Mouse (Mus musculus): ENCODE measurements at regions not wholly inside any gene's neighbourhood (a gene's known extent, or its start where the extent isn't known, plus 50 kb on each side); places are given as distances from the start of the nearest gene placed in this dataset.

DNA sequence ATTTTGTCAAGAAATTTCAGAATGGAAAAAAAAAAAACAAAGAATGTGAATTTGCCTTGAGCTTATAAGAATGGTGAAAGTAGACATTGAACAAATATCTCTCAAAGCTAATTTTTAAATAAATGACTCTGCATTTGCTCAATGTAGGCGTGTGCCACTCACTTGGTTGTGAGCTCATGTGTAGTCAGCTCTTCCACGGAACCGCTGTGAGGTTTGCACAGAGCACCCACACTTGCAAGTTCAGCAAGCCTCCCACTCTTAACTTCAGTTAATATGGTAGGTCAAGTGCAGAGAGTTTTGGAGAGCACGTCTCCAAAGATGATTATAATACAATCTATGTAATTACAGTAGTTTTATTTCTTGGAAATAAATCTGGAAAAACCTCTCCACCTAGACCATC lies 479.9 kb upstream of the Mef2c start:
- DNase-seq (ENCODE audit: extremely low read depth, low read depth) = no peak

DNA sequence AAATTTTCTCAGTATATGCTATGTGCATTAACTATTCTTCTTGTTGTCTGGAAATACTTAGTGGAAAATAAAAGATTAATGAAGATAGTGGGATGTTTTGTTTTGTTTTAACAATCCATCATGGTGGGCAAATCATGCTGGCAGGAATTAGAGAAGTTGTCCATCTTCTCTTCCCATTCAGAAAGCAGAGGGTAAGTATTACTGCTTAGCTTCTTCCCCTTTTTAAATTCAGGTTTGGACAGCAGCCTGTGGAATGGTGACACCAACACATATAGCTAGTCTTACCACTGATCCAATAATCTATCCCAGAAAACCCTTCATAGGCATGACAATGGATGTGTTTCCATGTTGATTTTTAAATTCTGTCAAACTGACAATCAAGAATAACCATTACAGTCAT lies 467.9 kb upstream of the Mef2c start:
- no peak for DNase-seq (ENCODE audit: extremely low read depth, low read depth)

- peak; percentile 81 for DNase-seq (ENCODE audit: extremely low read depth, low read depth)
Observed at GRCm38 (mm10) chr13:83041506-83041905, 462.3 kb upstream of the Mef2c start.

DNA sequence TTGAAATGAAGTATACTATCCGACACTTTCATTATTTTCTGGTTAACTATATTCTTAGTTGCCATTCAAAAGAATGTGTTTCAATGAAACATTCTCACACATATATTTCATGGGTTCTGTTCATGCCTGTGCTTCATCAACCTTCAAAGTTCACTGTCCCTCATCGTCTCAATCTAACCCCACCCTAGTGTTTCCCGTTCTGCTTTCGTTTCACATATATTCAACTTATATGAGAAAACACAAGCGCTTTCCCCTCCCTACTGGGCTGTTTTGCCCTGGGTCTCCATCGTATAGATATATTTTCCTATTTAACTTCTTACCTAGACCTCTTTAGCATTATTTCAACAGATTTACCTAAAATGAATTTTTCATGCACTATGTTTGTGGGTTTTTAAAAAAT lies 458.3 kb upstream of the Mef2c start:
- DNase-seq (ENCODE audit: extremely low read depth, low read depth) = no peak

DNA sequence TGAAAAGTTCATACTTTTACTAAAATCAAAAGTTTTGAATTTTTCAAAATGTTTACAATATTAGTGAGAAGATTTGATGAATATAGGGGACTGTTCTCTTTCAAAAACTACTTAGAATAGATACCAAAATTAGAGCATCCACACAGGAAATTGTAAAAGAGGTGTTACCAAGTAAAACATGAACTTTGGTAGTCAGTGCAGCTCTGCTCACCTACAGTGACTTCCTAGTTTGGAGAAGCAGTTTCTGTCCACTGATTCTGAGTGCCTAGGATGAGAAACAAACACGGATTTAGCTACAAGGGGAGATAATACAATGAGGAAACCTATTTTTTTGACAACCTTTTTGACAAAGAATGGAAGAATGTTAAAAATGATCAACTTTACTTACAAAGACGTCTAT lies 457.9 kb upstream of the Mef2c start:
- DNase-seq (ENCODE audit: extremely low read depth, low read depth) = no peak

- no peak for DNase-seq (ENCODE audit: extremely low read depth, low read depth)
Observed at GRCm38 (mm10) chr13:83046571-83047123, 457.2 kb upstream of the Mef2c start.

DNA sequence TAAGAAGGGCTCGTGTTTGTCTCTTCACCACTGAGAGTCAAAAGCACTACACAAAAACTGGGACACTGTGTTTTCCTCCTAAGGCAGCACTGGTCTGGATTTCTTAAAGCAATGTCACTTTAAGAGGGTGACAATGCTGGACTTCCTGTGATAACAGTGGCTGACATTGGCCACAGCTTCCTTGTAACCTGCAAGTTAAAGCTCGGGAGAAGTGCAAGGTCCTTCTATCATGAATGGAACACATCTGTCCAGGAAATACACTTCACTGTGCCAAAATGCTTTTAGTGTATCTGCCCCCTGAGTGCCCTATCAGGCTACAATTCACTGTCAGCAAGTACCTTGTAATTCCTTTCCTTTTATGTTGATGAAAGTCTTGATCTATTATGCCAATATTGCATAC lies 448.0 kb upstream of the Mef2c start:
- DNase-seq (ENCODE audit: extremely low read depth, low read depth) = no peak

GRCm38 (mm10) chr13:83056415-83056814 lies 447.4 kb upstream of the Mef2c start:
- DNase-seq (ENCODE audit: extremely low read depth, low read depth) = no peak

DNA sequence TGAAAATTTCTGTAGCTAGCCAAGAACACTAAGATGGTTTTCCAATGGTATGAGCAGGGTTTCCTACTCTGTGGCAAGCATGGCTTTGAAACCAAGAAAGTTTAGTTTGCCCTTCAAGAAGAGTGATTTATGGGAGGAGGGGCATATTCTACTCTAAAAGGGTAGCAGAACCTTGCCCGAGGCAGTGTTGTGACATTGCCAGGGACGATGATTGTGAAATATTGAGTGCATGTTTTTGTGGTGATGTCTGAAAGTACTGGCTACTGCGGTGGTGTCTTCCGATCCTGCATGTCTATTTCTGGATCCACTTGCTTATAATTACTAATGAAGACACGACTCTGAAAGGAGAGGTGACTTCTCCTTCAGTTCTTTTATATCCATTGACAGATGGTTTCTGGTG lies 439.1 kb upstream of the Mef2c start:
- no peak for DNase-seq (ENCODE audit: extremely low read depth, low read depth)

DNA sequence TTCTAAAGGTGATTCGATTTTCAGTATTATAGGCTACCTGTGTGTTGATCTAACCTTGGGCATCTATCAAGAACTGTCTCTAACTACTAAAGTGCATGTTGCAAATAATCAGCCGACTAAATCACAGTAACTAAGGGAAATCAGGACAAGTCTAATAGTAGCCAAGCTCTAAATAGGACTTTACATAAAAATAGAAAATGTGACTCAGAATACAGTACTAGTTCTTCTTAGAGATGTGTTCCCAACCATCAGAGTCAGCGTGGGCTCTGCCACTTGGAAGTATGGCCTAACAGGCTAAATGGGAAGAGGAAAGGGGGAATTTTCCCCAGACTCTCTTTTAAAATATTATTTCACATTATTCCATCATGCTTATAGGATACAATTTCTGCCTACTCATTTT lies 438.6 kb upstream of the Mef2c start:
- no peak for DNase-seq (ENCODE audit: extremely low read depth, low read depth)

DNA sequence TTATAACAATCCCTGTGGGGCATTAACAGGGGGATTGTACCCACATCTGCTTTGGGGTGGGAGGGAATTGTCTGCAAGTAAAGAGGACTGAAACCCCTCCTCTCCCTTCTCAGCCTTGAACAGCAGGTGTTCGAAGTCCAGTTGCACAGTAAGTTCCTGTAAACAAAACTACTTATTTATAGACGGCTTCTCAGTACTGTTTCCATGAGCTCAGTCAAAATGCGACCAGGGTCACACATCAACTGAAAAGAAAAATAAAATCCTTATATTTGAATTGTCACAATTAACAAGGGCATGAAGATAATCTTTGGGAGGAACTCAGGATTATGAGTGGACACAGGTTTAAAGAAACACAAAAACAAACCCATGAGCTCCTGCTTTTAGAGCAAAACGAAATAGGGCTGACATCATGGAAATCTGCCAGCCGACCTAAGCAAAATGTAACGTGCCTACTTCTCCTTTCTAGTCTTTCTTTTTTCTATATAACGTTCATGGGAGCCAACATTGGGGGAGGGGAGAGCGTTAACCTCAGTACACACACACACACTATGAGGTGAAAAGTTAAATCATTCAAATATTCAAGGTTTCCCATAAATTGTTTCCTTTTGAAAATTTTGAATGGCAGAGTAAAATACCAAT lies 437.6 kb upstream of the Mef2c start:
- DNase-seq (ENCODE audit: extremely low read depth, low read depth) = no peak

DNA sequence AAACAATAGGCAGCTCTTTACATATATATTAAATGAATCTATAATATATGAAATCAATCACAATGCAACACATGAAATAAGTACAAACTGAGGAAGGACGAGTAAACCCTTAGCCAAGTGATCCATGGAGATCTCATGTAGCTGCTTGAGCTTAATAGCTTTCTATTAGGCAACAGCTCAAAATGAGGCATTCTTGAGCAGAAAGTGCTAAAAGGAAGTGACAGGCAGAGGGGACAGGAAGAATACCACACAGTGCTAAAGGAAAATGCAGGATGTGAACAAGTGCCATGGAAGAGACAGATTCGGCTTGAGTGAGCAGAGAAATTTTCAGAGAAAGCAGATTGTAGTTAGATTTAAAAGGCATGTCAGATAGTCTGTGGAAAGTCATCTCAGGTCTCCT lies 436.3 kb upstream of the Mef2c start:
- no peak for DNase-seq (ENCODE audit: extremely low read depth, low read depth)

- DNase-seq (ENCODE audit: extremely low read depth, low read depth) = no peak
Observed at GRCm38 (mm10) chr13:83068588-83068987, 435.2 kb upstream of the Mef2c start.

GRCm38 (mm10) chr13:83069293-83069692 lies 434.5 kb upstream of the Mef2c start:
- no peak for DNase-seq (ENCODE audit: extremely low read depth, low read depth)

GRCm38 (mm10) chr13:83072073-83072472 lies 431.8 kb upstream of the Mef2c start:
- DNase-seq (ENCODE audit: extremely low read depth, low read depth) = peak; percentile 73

DNA sequence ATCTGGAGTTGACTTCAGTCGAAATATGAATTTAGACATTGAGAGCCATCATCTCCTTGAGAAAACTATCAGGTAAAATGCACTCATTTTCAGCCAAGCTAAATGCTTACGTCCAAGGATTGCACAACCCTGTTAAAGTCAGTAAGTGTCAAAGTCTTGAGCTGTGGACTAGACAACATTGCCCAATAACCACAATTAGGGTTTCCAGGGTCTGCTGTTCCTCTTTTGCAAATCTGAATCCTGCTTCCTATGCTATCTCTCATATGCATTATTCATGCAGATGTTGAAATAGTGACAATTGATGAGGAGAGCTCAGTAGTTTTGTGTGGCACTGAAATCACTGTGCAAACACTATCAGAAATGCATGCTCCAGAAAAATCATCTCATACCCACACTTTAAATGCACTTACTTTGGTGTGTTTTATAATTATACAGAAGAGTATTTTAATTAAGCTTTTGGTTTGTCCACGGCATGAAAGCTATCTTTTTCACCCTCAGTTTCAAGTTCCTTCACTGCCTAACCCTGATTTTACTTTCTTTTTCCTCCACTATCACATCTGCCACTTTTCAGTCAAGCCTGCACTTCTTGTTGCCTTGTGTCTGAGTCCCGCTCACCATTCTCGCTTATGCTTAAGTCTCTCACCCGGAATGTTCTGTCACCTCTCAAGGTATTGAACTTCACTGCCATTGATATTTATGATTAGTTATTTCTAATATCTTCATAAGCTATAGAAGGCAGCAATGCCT lies 429.4 kb upstream of the Mef2c start:
- peak; percentile 62 for DNase-seq (ENCODE audit: extremely low read depth, low read depth)

DNA sequence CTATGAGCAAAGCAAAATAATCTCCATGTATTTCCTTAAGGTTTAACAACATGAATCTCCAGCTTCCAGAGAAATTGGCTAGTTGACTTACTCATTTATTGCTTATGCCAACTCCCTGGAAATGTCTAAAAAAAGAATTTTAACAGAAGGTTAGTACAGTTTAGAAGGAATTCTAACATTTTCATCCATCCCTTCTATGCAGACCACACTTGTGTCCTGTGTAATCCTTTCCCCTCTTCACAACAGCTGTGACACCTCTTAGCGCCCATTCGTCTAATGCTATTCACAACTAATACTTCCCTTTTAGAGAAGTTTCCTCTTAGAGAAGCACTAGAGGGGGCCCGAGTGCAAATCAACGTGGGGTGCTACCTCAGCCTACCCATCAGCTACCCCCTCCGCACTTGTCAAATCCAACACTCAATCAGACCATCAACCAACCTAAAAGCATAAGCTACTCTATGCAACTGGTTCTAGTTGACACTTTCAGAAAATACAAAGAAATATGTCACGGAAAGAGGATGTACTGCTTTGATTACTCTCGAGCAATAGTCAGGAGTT lies 428.4 kb upstream of the Mef2c start:
- no peak for DNase-seq (ENCODE audit: extremely low read depth, low read depth)

DNA sequence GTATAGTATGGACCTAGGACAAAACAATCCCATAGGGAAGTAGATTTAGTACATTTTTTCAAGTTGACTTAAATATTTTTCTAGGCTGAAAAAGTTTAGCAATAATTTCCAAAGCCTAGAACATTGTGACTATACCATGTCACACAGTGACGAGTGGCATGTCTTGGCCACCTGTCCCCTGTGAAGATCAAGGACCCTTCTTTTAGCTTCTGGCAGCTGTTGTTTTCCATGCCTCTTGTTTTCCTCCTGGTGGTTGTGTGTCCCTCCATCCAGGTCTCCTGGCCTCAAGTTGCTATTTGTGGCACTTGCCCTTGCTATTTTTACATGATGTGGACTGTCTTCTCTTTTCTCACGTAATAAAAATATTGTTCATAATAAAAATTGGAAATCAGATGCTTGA lies 427.2 kb upstream of the Mef2c start:
- no peak for DNase-seq (ENCODE audit: extremely low read depth, low read depth)

DNA sequence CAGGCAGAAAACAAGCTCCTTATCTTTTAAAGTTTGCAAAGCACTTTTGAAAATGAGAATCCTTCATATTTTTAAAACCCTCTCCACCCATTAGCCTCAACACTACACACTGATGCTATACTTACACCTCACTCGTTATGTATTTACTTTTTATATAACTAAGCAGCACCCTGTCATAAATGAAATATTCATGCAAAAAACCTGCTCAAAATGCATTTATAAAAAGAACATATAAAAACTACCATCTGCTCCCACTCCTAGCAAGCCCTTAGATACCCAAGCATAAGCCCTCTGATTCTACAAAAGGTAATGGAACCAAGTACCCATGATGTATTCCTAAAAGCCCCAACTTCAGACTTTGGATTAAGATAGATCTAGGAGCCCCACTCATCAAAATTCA lies 426.7 kb upstream of the Mef2c start:
- no peak for DNase-seq (ENCODE audit: extremely low read depth, low read depth)

- no peak for DNase-seq (ENCODE audit: extremely low read depth, low read depth)
Observed at GRCm38 (mm10) chr13:83079291-83079690, 424.5 kb upstream of the Mef2c start.

DNA sequence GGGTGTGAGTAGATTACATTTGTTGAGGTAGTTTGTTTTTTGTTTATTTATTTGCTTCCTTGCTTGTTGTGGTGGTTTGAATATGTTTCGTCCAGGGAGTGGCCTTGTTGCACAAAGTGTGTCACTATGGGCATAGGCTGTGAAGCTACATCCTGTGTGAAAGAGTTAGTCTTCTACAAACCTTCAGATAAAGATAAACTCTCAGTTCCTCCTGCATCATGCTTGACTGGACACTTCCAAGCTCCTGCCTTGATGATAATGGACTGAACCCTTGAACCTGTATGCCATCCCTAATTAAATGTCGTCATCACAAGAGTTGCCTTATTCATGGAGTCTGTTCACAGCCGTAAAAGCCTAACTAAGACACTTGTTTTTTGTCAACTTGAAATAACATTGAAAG lies 418.9 kb upstream of the Mef2c start:
- DNase-seq (ENCODE audit: extremely low read depth, low read depth) = no peak

DNA sequence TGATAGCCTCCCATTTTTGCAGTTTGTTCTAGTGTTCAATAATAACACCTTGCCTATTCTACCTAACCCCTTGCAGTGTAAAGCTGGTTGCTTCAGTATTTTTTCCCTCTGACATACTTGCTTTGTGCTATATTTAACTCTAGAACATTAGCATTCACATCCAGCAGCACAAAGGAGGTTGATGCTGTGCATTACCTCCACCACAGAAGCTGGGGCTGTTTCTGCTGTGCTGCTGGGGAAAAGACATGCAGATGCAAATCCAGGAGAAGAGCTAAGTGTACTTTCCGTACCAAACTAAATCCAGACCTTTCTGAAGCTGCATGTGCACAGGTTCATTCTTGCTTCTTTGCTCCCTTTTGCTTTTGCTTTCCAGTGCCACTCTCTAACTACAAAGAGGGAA lies 403.9 kb upstream of the Mef2c start:
- DNase-seq (ENCODE audit: extremely low read depth, low read depth) = no peak

DNA sequence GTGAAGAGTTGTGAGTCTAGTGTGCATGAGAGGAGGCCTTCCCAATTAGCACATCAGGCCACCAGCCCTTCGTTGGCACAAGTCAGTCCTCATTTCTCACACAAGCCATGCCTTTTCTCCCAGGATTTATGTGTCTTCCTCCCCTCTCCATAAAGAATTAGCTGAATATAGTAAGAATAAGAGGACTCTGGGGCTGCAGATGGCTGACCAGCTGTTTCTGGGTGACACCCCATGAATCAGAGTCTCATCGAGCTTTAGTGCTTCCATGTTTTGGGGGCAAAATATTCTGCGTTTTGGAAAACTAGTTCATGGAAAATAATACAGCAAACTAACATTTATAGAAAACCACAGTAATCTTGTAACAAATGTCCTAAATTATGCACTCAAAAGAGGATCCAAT lies 393.2 kb upstream of the Mef2c start:
- DNase-seq (ENCODE audit: extremely low read depth, low read depth) = no peak

Measured in MEL-GATA-1-ER (cell line).